Mouse (Mus musculus) MEL (cell line): ENCODE measurements around the gene Ptprf.

Experiments
- BHLHE40 ChIP-seq: IDR thresholded peaks from 2 replicates; pipeline ENCODE4 v1.6.1; 2012; ENCODE audit warnings: low read depth, mild to moderate bottlenecking, inconsistent platforms, low read length, improper control_type of control experiment, borderline replicate concordance
- CTCF ChIP-seq, 3 experiments: IDR thresholded peaks in 2 of 3; conservative IDR thresholded peaks in 1 of 3; 2 replicates each; pipeline ENCODE4 v1.5.1; 2011 to 2012; ENCODE audit warnings: low read length in 3 of 3, low read depth in 2 of 3, mild to moderate bottlenecking in 2 of 3, improper control_type of control experiment in 1 of 3, inconsistent platforms in 1 of 3, mixed read lengths in 1 of 3, moderate library complexity in 1 of 3; ENCODE audit not compliant: control insufficient read depth in 1 of 3, insufficient read depth in 1 of 3, poor library complexity in 1 of 3, severe bottlenecking in 1 of 3
- EP300 ChIP-seq, 2 experiments: IDR thresholded peaks; 2 replicates each; pipeline ENCODE4 v1.6.1; 2011; ENCODE audit warnings: improper control_type of control experiment in 2 of 2, low read length in 2 of 2, low read depth in 1 of 2, mild to moderate bottlenecking in 1 of 2
- POLR2A ChIP-seq, 2 experiments: IDR thresholded peaks; 2 replicates each; pipeline ENCODE4 v1.6.1; 2011 to 2012; ENCODE audit warnings: low read length in 2 of 2, mild to moderate bottlenecking in 2 of 2, control low read depth in 1 of 2, improper control_type of control experiment in 1 of 2, low read depth in 1 of 2, moderate library complexity in 1 of 2; ENCODE audit not compliant: control insufficient read depth in 1 of 2, insufficient read depth in 1 of 2, poor library complexity in 1 of 2
- POLR2AphosphoS2 ChIP-seq: IDR thresholded peaks from 2 replicates; pipeline ENCODE4 v1.6.1; 2011; ENCODE audit warnings: low read length, improper control_type of control experiment

- TF ChIP-seq CTCF (IDR thresholded peaks at IDR 0.05 in 2 of 3, conservative IDR thresholded peaks at IDR 0.05 in 1 of 3; ENCODE audit: control insufficient read depth in 1 of 3, insufficient read depth in 1 of 3, low read depth in 2 of 3, low read length in 3 of 3, poor library complexity in 1 of 3, severe bottlenecking in 1 of 3) (no peak), POLR2A (IDR thresholded peaks at IDR 0.05; ENCODE audit: control insufficient read depth in 1 of 2, insufficient read depth in 1 of 2, low read depth in 1 of 2, low read length in 2 of 2, poor library complexity in 1 of 2) (no peak), BHLHE40 (no peak), POLR2AphosphoS2 (no peak), EP300 (IDR thresholded peaks at IDR 0.05; ENCODE audit: low read depth in 1 of 2, low read length in 2 of 2) (no peak)
These were observed 33.8 kb downstream of the Ptprf start for GRCm38 (mm10) chr4:118257416-118257815.
